Mouse (Mus musculus) limb, embryonic 12.5 days (tissue): ENCODE measurements around the gene Mmp15. TPM values are rescaled to one million over a fixed set of nuclear protein-coding genes. Genes with fewer than 3 reads are reported as not detected.

ENCODE experiments used
- ATAC-seq: fragments of 200-750 bp; cut with Nextera tagmentation; 2 replicates; pipeline ENCODE4 v1.8.0; 2017; ENCODE audit warnings: low read depth, moderate TSS enrichment; ENCODE audit not compliant: insufficient number of reproducible peaks, insufficient read depth, low FRiP score, low TSS enrichment
- H3K27ac ChIP-seq: fragments of 300-500 bp; sonication (generic); 2 replicates; pipeline ENCODE4 v1.5.1; 2016; ENCODE audit warnings: mild to moderate bottlenecking, moderate library complexity
- H3K27me3 ChIP-seq: fragments of 300-500 bp; sonication (generic); 2 replicates; pipeline ENCODE4 v1.6.1; 2016; ENCODE audit warnings: mild to moderate bottlenecking, moderate library complexity
- H3K36me3 ChIP-seq: fragments of 300-500 bp; sonication (generic); 2 replicates; pipeline ENCODE4 v1.6.1; 2016; ENCODE audit warnings: mild to moderate bottlenecking, moderate library complexity
- H3K4me1 ChIP-seq: fragments of 300-500 bp; sonication (generic); replicated peaks from 2 replicates; pipeline ENCODE4 v1.6.1; 2016
- H3K4me2 ChIP-seq: fragments of 300-500 bp; sonication (generic); 2 replicates; pipeline ENCODE4 v1.6.1; 2016; ENCODE audit warnings: mild to moderate bottlenecking, moderate library complexity
- H3K4me3 ChIP-seq: fragments of 300-500 bp; sonication (generic); replicated peaks from 2 replicates; pipeline ENCODE4 v1.5.1; 2016; ENCODE audit warnings: mild to moderate bottlenecking
- H3K9ac ChIP-seq: fragments of 300-500 bp; sonication (generic); replicated peaks from 2 replicates; pipeline ENCODE4 v1.6.1; 2016; ENCODE audit warnings: mild to moderate bottlenecking, moderate library complexity
- H3K9me3 ChIP-seq: fragments of 300-500 bp; sonication (generic); 2 replicates; pipeline ENCODE4 v1.6.1; 2016; ENCODE audit warnings: mild to moderate bottlenecking, moderate library complexity
- WGBS: fragments of 180-500 bp; shearing (Covaris S2); methylation state at CpG from one replicate; pipeline ENCODE4 v1.1.7; 2016; 5-methylcytosine and 5-hydroxymethylcytosine counted together
- polyA plus RNA-seq: library from polyadenylated mRNA; unstranded; fragments of >200 nt; fragmentation: Nextera tagmentation; extraction: Ambion mirVana; gene quantifications from 2 replicates; pipeline ENCODE4 v1.2.1, GENCODE M21; 2016

The Mmp15 gene
- polyA plus RNA-seq, 1 experiment from 2014 or later: 12.5 TPM

GRCm38 (mm10) chr8:95380953-95381352, 28.9 kb downstream of the Mmp15 start:
- Histone ChIP-seq H3K9ac (no peak overlapping the region), H3K27ac (no peak overlapping the region), H3K9me3 (peaks cover 4% of the 10 kb centered on the region; the same call in 1 of the 2 replicates), H3K27me3 (no peaks in the 10 kb centered on the region), H3K4me3 (no peak overlapping the region), H3K4me1 (peaks cover 12% of the 10 kb centered on the region), H3K36me3 (no peaks in the 10 kb centered on the region), H3K4me2 (no peak overlapping the region)
- no peak for ATAC-seq

GRCm38 (mm10) chr8:95381595-95381994, 29.5 kb downstream of the Mmp15 start:
- no peaks in the 10 kb centered on the region for H3K27me3 ChIP-seq
- H3K27ac ChIP-seq: no peak overlapping the region
- no peak overlapping the region for H3K4me2 ChIP-seq
- H3K4me1 ChIP-seq: peaks cover 12% of the 10 kb centered on the region
- H3K36me3 ChIP-seq: no peaks in the 10 kb centered on the region
- WGBS: 89% methylated on average over 3 of the region's 3 CpGs
- H3K9ac ChIP-seq: no peak overlapping the region
- no peak overlapping the region for H3K4me3 ChIP-seq
- ATAC-seq: no peak
- peaks cover 4% of the 10 kb centered on the region; the same call in 1 of the 2 replicates for H3K9me3 ChIP-seq

- Histone ChIP-seq H3K4me2 (no peak overlapping the region), H3K27me3 (no peaks in the 10 kb centered on the region), H3K27ac (no peak overlapping the region), H3K9ac (no peak overlapping the region), H3K36me3 (no peaks in the 10 kb centered on the region), H3K4me3 (no peak overlapping the region), H3K9me3 (peaks cover 4% of the 10 kb centered on the region; the same call in 1 of the 2 replicates), H3K4me1 (no peaks in the 10 kb centered on the region)
- ATAC-seq: no peak
- WGBS: 78% methylated on average over 3 of the region's 3 CpGs
Measured at GRCm38 (mm10) chr8:95384501-95384900, 32.4 kb downstream of the Mmp15 start.

- no peak overlapping the region for H3K27ac ChIP-seq
- H3K9me3 ChIP-seq: peaks cover 4% of the 10 kb centered on the region; the same call in 1 of the 2 replicates
- H3K4me2 ChIP-seq: no peak overlapping the region
- WGBS: 71% methylated on average over 5 of the region's 5 CpGs
- H3K27me3 ChIP-seq: no peaks in the 10 kb centered on the region
- H3K36me3 ChIP-seq: no peaks in the 10 kb centered on the region
- H3K4me3 ChIP-seq: no peak overlapping the region
- ATAC-seq: no peak
- H3K9ac ChIP-seq: no peak overlapping the region
- H3K4me1 ChIP-seq: no peaks in the 10 kb centered on the region
Measured at GRCm38 (mm10) chr8:95386037-95386436, 34.0 kb downstream of the Mmp15 start.

GRCm38 (mm10) chr8:95387221-95387620, 35.2 kb downstream of the Mmp15 start:
- Histone ChIP-seq H3K36me3 (no peaks in the 10 kb centered on the region), H3K4me2 (no peak overlapping the region), H3K9me3 (peaks cover 4% of the 10 kb centered on the region; the same call in 1 of the 2 replicates), H3K27ac (no peak overlapping the region), H3K4me3 (no peak overlapping the region), H3K9ac (no peak overlapping the region), H3K4me1 (no peaks in the 10 kb centered on the region), H3K27me3 (no peaks in the 10 kb centered on the region)
- WGBS: 89% methylated on average over 10 of the region's 10 CpGs
- no peak for ATAC-seq

- Histone ChIP-seq H3K9me3 (peaks cover 4% of the 10 kb centered on the region; the same call in 1 of the 2 replicates), H3K36me3 (no peaks in the 10 kb centered on the region), H3K4me1 (no peaks in the 10 kb centered on the region), H3K4me2 (no peak overlapping the region), H3K4me3 (no peak overlapping the region), H3K9ac (no peak overlapping the region), H3K27ac (no peak overlapping the region), H3K27me3 (no peaks in the 10 kb centered on the region)
- 87% methylated on average over 7 of the region's 7 CpGs for WGBS
- no peak for ATAC-seq
Measured at GRCm38 (mm10) chr8:95387936-95388335, 35.9 kb downstream of the Mmp15 start.

- H3K27ac ChIP-seq: no peak overlapping the region
- WGBS: 67% methylated on average over 4 of the region's 4 CpGs
Measured at GRCm38 (mm10) chr8:95390312-95390711, 38.2 kb downstream of the Mmp15 start.

GRCm38 (mm10) chr8:95391101-95391500, 39.0 kb downstream of the Mmp15 start:
- no peak overlapping the region for H3K4me3 ChIP-seq
- no peaks in the 10 kb centered on the region for H3K36me3 ChIP-seq
- WGBS: 82% methylated on average over 7 of the region's 7 CpGs
- no peak overlapping the region for H3K9ac ChIP-seq
- no peak for ATAC-seq
- H3K9me3 ChIP-seq: no peaks in the 10 kb centered on the region
- H3K27me3 ChIP-seq: no peaks in the 10 kb centered on the region
- peaks cover 12% of the 10 kb centered on the region for H3K4me1 ChIP-seq
- H3K4me2 ChIP-seq: no peak overlapping the region
- no peak overlapping the region for H3K27ac ChIP-seq

More at GRCm38 (mm10) chr8:95390312-95390711, 38.2 kb downstream of the Mmp15 start:
- Histone ChIP-seq H3K36me3 (no peaks in the 10 kb centered on the region), H3K9me3 (0 out of 2 replicates have a peak, but pooled peaks cover under 1% of the 10 kb centered on the region), H3K9ac (no peak overlapping the region), H3K4me3 (no peak overlapping the region), H3K27me3 (no peaks in the 10 kb centered on the region), H3K4me2 (no peak overlapping the region), H3K4me1 (peaks cover 5% of the 10 kb centered on the region)
- no peak for ATAC-seq

- Histone ChIP-seq H3K4me1 (peaks cover 22% of the 10 kb centered on the region), H3K9ac (no peak overlapping the region)
- ATAC-seq: no peak
Measured at GRCm38 (mm10) chr8:95392604-95393003, 40.5 kb downstream of the Mmp15 start.

GRCm38 (mm10) chr8:95395186-95395918, 43.3 kb downstream of the Mmp15 start:
- H3K9ac ChIP-seq: no peak overlapping the region; the same call in 1 of the 2 replicates

More at GRCm38 (mm10) chr8:95392604-95393003, 40.5 kb downstream of the Mmp15 start:
- no peaks in the 10 kb centered on the region for H3K9me3 ChIP-seq
- H3K27me3 ChIP-seq: no peaks in the 10 kb centered on the region
- peak overlapping the region; percentile 43; the same call in 1 of the 2 replicates for H3K27ac ChIP-seq
- no peak overlapping the region for H3K4me2 ChIP-seq
- H3K36me3 ChIP-seq: no peaks in the 10 kb centered on the region
- H3K4me3 ChIP-seq: no peak overlapping the region
- WGBS: 78% methylated on average over 5 of the region's 5 CpGs

GRCm38 (mm10) chr8:95396752-95397151, 44.7 kb downstream of the Mmp15 start:
- H3K27me3 ChIP-seq: no peaks in the 10 kb centered on the region
- peak overlapping the region; percentile 30; the same call in 1 of the 2 replicates for H3K27ac ChIP-seq
- peaks cover 22% of the 10 kb centered on the region for H3K4me1 ChIP-seq
- no peak for ATAC-seq
- H3K9ac ChIP-seq: no peak overlapping the region
- WGBS: 50% methylated on average over 11 of the region's 11 CpGs
- no peaks in the 10 kb centered on the region for H3K36me3 ChIP-seq
- no peak overlapping the region for H3K4me2 ChIP-seq
- no peak overlapping the region for H3K4me3 ChIP-seq
- no peaks in the 10 kb centered on the region for H3K9me3 ChIP-seq

More at GRCm38 (mm10) chr8:95395186-95395918, 43.3 kb downstream of the Mmp15 start:
- ATAC-seq: no peak
- 38% methylated on average over 8 of the region's 8 CpGs for WGBS
- Histone ChIP-seq H3K27me3 (no peaks in the 10 kb centered on the region), H3K27ac (peak overlapping the region; percentile 31; the same call in 1 of the 2 replicates), H3K4me1 (peaks cover 22% of the 10 kb centered on the region), H3K9me3 (no peaks in the 10 kb centered on the region), H3K4me2 (no peak overlapping the region), H3K4me3 (no peak overlapping the region), H3K36me3 (no peaks in the 10 kb centered on the region)
